Mouse (Mus musculus) megakaryocyte, embryonic 14.5 days (primary cell): Measurements from ENCODE around the gene Masp1. TPM values are rescaled to one million over a fixed set of nuclear protein-coding genes. Genes with fewer than 3 reads are reported as not detected.

Experiments
- H3K27me3 ChIP-seq: replicated peaks from 2 replicates; pipeline ENCODE3; 2012; ENCODE audit warnings: inconsistent platforms
- H3K36me3 ChIP-seq: replicated peaks from 2 replicates; pipeline ENCODE3; 2012; ENCODE audit warnings: low read length, inconsistent platforms, mixed read lengths
- H3K4me1 ChIP-seq: 2 replicates; pipeline ENCODE4 v1.6.1; 2012; ENCODE audit warnings: inconsistent platforms
- H3K4me3 ChIP-seq: replicated peaks from 2 replicates; pipeline ENCODE3; 2012; ENCODE audit warnings: moderate library complexity, mild to moderate bottlenecking, inconsistent platforms
- H3K9me3 ChIP-seq: 2 replicates; pipeline ENCODE4 v1.6.1; 2012; ENCODE audit warnings: inconsistent platforms
- FLI1 ChIP-seq: IDR thresholded peaks from 2 replicates; pipeline ENCODE4 v1.6.1; 2012; ENCODE audit warnings: low read length, inconsistent platforms, mixed read lengths
- GATA1 ChIP-seq: IDR thresholded peaks from 3 replicates; pipeline ENCODE4 v1.6.1; 2012; ENCODE audit warnings: mixed read lengths, low read length, inconsistent platforms, borderline replicate concordance
- polyA plus RNA-seq: library from polyadenylated mRNA; stranded (reverse); fragments of >175 nt; gene quantifications from 2 replicates; pipeline ENCODE4 v1.2.3, GENCODE M21; 2012; ENCODE audit warnings: low replicate concordance; ENCODE audit not compliant: insufficient read depth

The Masp1 gene
- polyA plus RNA-seq, 1 experiment = 0.10 TPM

DNA sequence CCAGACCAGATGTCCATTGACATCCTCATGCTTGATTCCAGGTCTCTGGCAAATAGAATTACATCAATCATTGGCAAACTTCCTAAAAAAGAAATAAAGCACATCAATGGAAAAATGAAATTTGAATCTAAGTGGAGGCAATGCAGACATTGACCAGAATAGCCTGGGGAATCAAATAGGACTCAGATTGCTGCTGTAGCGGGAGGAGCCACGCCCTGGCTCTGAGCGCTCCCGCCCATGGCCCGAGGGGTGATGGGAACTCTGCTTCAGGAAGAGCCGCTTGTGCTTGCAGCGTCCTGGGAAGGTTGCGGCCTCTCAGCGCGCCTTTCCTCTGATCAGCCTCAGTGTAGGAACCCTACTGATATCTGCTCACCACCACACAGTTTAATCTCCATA lies 104.4 kb downstream of the Masp1 start:
- TF ChIP-seq GATA1 (no peak), FLI1 (no peak)
- peaks cover 4% of the 10 kb centered on the region for H3K27me3 ChIP-seq
- no peaks in the 10 kb centered on the region for H3K36me3 ChIP-seq
- peaks cover 12% of the 10 kb centered on the region for H3K9me3 ChIP-seq
- no peaks in the 10 kb centered on the region for H3K4me1 ChIP-seq
- no peak overlapping the region for H3K4me3 ChIP-seq

DNA sequence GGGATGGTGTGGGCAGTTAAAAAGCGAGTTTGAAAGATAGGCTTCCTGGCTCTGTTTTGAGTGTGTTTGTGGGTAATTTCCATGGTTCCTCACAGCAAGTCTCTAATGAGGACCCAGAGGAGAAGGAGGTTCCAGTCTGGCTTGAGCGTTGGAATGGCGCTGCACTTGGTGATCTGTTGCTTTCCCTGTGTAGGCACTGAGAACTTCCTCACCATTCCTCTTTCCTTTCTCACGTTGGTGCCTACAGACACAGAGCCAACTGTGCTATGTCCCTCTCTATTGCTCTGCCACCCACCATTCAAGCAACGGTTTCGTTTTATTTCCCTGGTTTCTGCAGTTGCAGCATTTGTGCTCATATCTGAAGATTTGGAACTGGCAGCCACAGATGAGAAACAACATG lies 107.7 kb downstream of the Masp1 start:
- TF ChIP-seq GATA1 = no peak
- TF ChIP-seq FLI1 = no peak
- H3K36me3 ChIP-seq = no peaks in the 10 kb centered on the region
- H3K9me3 ChIP-seq = peaks cover 7% of the 10 kb centered on the region; the same call in 1 of the 2 replicates
- no peaks in the 10 kb centered on the region for H3K4me1 ChIP-seq
- no peak overlapping the region for H3K4me3 ChIP-seq
- peaks cover 1% of the 10 kb centered on the region for H3K27me3 ChIP-seq

GRCm38 (mm10) chr16:23403008-23403755 lies 117.4 kb downstream of the Masp1 start:
- Histone ChIP-seq H3K9me3 (peaks cover 11% of the 10 kb centered on the region), H3K36me3 (no peaks in the 10 kb centered on the region), H3K27me3 (no peaks in the 10 kb centered on the region), H3K4me3 (no peak overlapping the region), H3K4me1 (peaks cover 25% of the 10 kb centered on the region)
- no peak for TF ChIP-seq GATA1

DNA sequence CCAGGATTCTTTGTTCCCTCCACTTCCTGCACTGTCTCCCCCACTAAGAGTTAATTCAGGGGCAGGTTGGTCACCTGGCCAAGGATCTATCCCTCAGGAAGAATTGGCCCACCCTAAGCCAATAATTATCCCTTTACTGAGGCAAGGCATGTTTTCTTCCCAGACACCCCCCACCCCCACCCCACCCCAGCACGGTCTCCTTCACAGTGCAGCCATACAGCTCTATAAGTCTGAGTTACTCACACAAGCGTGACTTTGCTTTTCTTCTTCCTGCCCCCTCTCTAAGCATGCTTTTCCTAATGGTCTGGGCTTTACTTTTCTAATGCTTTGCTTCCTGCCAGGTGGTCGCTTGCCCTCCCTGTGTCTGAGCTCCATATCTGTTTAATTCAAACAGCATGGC lies 118.7 kb downstream of the Masp1 start:
- no peaks in the 10 kb centered on the region for H3K36me3 ChIP-seq
- no peak overlapping the region for H3K4me3 ChIP-seq
- no peaks in the 10 kb centered on the region for H3K27me3 ChIP-seq
- H3K4me1 ChIP-seq = peaks cover 30% of the 10 kb centered on the region
- H3K9me3 ChIP-seq = peaks cover 15% of the 10 kb centered on the region
- TF ChIP-seq FLI1 (no peak), GATA1 (no peak)

DNA sequence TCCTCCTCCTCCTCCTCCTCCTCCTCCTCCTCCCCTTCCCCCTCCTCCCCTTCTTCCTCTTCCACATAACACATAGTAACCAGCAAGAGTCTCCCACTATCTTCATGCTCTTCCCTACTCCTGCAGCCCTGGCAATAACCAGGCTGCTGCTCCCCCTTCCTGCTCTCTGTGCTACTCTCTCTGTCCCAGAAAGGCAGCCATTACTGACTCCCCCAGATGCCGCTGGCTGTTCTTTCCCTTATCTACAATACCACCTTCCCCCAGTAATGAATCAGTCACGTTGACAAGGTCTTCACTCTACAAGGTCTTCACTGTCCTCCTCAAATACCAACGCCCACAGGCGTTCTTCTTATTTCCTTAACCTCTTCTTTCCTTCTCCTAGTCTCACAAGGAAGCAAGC lies 119.2 kb downstream of the Masp1 start:
- H3K36me3 ChIP-seq = no peaks in the 10 kb centered on the region
- H3K27me3 ChIP-seq = no peaks in the 10 kb centered on the region
- TF ChIP-seq GATA1 (no peak), FLI1 (no peak)
- H3K4me1 ChIP-seq = peaks cover 30% of the 10 kb centered on the region
- H3K9me3 ChIP-seq = peaks cover 15% of the 10 kb centered on the region
- H3K4me3 ChIP-seq = no peak overlapping the region

Other genes with a start within 250 kb of the Masp1 start
- gene Rtp1, start 91.7 kb downstream of the Masp1 start, polyA plus RNA-seq = not detected in 2 replicates
- 2.1 TPM in 1 of 2 replicates, not detected in the other for gene Rtp4, start 524 bp downstream of the Masp1 start, polyA plus RNA-seq